ENCODE assay signal across 10 mouse cellular contexts in the genomic region with DNA sequence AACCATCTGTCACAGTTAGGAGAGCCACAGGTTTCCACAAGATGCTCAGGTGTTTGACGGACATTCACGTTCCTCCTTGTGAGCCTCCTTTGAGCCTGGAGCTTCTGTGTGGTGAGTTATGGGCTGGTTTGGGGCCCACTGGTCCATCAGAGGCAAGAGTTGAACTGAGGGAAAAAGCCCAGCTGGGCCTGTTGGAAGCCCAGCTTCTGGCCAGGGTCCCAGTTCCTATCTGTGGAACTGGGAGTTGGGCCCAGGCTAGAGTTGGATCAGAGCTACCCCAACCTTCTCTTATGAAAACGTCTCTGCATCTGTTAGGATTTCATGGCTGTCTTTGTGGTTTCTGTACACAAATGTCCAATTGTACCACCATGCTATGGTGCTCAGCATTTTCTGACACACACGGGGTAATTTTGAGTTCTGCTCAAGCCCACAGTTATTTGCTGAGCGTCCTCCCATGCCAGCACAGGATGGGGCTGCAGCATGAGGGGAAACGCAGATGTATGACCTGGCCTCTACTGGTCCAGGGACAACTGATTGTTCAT. TPM values are rescaled to one million over a fixed set of nuclear protein-coding genes. Genes with fewer than 3 reads are reported as not detected.
DNase-seq lines count a peak whose midpoint lies in the region; ATAC-seq and TF ChIP-seq lines count a peak whose summit lies in the region.
"Had no signal": no experiment of that assay in that cellular context is flagged by ENCODE, and none has a peak within 500 bp of the region (broad histone marks: within the 10 kb centered on the region; RNA-seq: fewer than 3 reads in every experiment).

No protein-coding gene starts in this region.

- no peak overlapping the region for H3K4me2 ChIP-seq in embryonic facial prominence, embryonic 11.5 days (ENCODE audit: low read depth, low read length)
- no peak overlapping the region for H3K4me2 ChIP-seq in limb, embryonic 12.5 days
- H3K4me2 ChIP-seq: neural tube, embryonic 12.5 days had no signal

- peaks cover 51% of the 10 kb centered on the region for H3K4me1 ChIP-seq in embryonic facial prominence, embryonic 11.5 days (ENCODE audit: control insufficient read depth, insufficient read depth, low read length)
- H3K4me1 ChIP-seq in limb, embryonic 12.5 days (replicated peaks): peaks cover 100% of the 10 kb centered on the region

- H3K9me3 ChIP-seq in embryonic facial prominence, embryonic 11.5 days (replicated peaks; ENCODE audit: control insufficient read depth, low read length): no peaks in the 10 kb centered on the region
- no peaks in the 10 kb centered on the region for H3K9me3 ChIP-seq in limb, embryonic 12.5 days
- H3K9me3 ChIP-seq: neural tube, embryonic 12.5 days had no signal

- no peak for DNase-seq in layer of hippocampus, adult 2 months (ENCODE audit: low spot score in 2 of 2)
- DNase-seq in layer of hippocampus, adult 8-10 months (ENCODE audit: low spot score in 2 of 2): no peak
- DNase-seq in embryonic facial prominence, embryonic 11.5 days (ENCODE audit: low spot score): no peak
- peak; percentile 59 for DNase-seq in heart, adult 8-10 months (ENCODE audit: low spot score)
- DNase-seq in ovary, adult 18-20 months (ENCODE audit: low spot score): no peak
- DNase-seq in kidney, postnatal 36 days: no peak

- H3K27me3 ChIP-seq in embryonic facial prominence, embryonic 11.5 days (ENCODE audit: control insufficient read depth, insufficient read depth, low read length): no peaks in the 10 kb centered on the region
- H3K27me3 ChIP-seq in limb, embryonic 12.5 days: no peaks in the 10 kb centered on the region
- H3K27me3 ChIP-seq: neural tube, embryonic 12.5 days had no signal

- 76% methylated on average over 6 of the region's 6 CpGs for WGBS in embryonic facial prominence, embryonic 11.5 days
- 82% methylated on average over 6 of the region's 6 CpGs for WGBS in limb, embryonic 12.5 days

- ATAC-seq in embryonic facial prominence, embryonic 11.5 days (replicated peaks; ENCODE audit: insufficient number of reproducible peaks, low FRiP score, low TSS enrichment, low read depth): no peak
- ATAC-seq in limb, embryonic 12.5 days (ENCODE audit: insufficient number of reproducible peaks, insufficient read depth, low FRiP score, low TSS enrichment, low read depth): no peak
- ATAC-seq in megakaryocyte progenitor cell, adult 5-6 weeks (replicated peaks; ENCODE audit: poor library complexity): no peak

- H3K36me3 ChIP-seq in embryonic facial prominence, embryonic 11.5 days (replicated peaks; ENCODE audit: control insufficient read depth, insufficient read depth, low read depth, low read length): no peaks in the 10 kb centered on the region
- H3K36me3 ChIP-seq in limb, embryonic 12.5 days: 0 out of 2 replicates have a peak, but pooled peaks cover 7% of the 10 kb centered on the region
- H3K36me3 ChIP-seq: neural tube, embryonic 12.5 days had no signal

- H3K27ac ChIP-seq in layer of hippocampus, adult 2 months: peak overlapping the region; percentile 81
- peak overlapping the region; percentile 97; the same call in 1 of the 2 replicates for H3K27ac ChIP-seq in embryonic facial prominence, embryonic 11.5 days (replicated peaks; ENCODE audit: low read depth, low read length)
- H3K27ac ChIP-seq in limb, embryonic 12.5 days: peak overlapping the region; percentile 98
- H3K27ac ChIP-seq: liver, embryonic 14.5 days; neural tube, embryonic 12.5 days had no signal

- no peak overlapping the region for H3K4me3 ChIP-seq in layer of hippocampus, adult 2 months
- H3K4me3 ChIP-seq in embryonic facial prominence, embryonic 11.5 days (ENCODE audit: low read depth, low read length): no peak overlapping the region
- no peak overlapping the region for H3K4me3 ChIP-seq in limb, embryonic 12.5 days (replicated peaks)
- H3K4me3 ChIP-seq: neural tube, embryonic 12.5 days had no signal

- no peak for TF ChIP-seq CTCF in layer of hippocampus, adult 2 months (conservative IDR thresholded peaks at IDR 0.05)

- H3K9ac ChIP-seq in embryonic facial prominence, embryonic 11.5 days (replicated peaks; ENCODE audit: low read length): no peak overlapping the region
- no peak overlapping the region for H3K9ac ChIP-seq in limb, embryonic 12.5 days (replicated peaks)
- H3K9ac ChIP-seq: liver, embryonic 14.5 days; neural tube, embryonic 12.5 days had no signal

RNA-seq across cellular contexts. Expression of a gene that starts 16.3 kb away (rescaled TPM):
- 10 to 100 TPM; 19.4 to 20.6 TPM for total RNA-seq in layer of hippocampus, adult 2 months (2021)
- total RNA-seq in layer of hippocampus, adult 8-10 months (2022): 10 to 100 TPM; 16.4 to 17.7 (median 16.9) TPM
- 40.6 and 42.3 TPM in 2 replicates for polyA plus RNA-seq in embryonic facial prominence, embryonic 11.5 days (2014; fragmentation: Nextera tagmentation; extraction: Ambion mirVana)
- total RNA-seq in heart, adult 8-10 months (2022): 10 to 100 TPM; 10.1 to 12.3 (median 12.0) TPM
- polyA plus RNA-seq in limb, embryonic 12.5 days (2016; fragmentation: Nextera tagmentation; extraction: Ambion mirVana): 95.2 and 104 TPM in 2 replicates
- total RNA-seq in megakaryocyte progenitor cell, adult 5-6 weeks (2015): 0.68 and 1.1 TPM in 2 replicates
- total RNA-seq in megakaryocyte progenitor cell, adult 5-6 weeks (2017): 1.1 and 1.3 TPM in 2 replicates

Comparison
In these comparisons a context has a peak if more than half of its experiments do, and no peak if none do; other contexts are left out.
1. RNA of a gene that starts 16.3 kb away (total RNA-seq): 19.4 to 20.6 TPM in layer of hippocampus, adult 2 months, 16.4 to 17.7 TPM in layer of hippocampus, adult 8-10 months and 10.1 to 12.3 TPM in heart, adult 8-10 months; 0.68 to 1.3 TPM in megakaryocyte progenitor cell, adult 5-6 weeks; every median in the first group is over 4 times any median in the second.
2. Peak in every context shown above with its lines, with median percentiles within 50 percentile points of each other: H3K27ac ChIP-seq.